Mouse (Mus musculus): ENCODE measurements around the gene Nanos1. TPM values are rescaled to one million over a fixed set of nuclear protein-coding genes. Genes with fewer than 3 reads are reported as not detected.

Nanos1 gene
- total RNA-seq (2012; rRNA removed) = 3.8 and 4.5 TPM in 2 replicates
- 1 to 10 TPM in 1 of 2 experiments, not detected in 1; 4.6 TPM for polyA plus RNA-seq (2012; ENCODE audit: insufficient read depth in 1 of 2, insufficient read length in 2 of 2, low read depth in 1 of 2, low replicate concordance in 2 of 2, missing spikeins in 1 of 2)

DNA sequence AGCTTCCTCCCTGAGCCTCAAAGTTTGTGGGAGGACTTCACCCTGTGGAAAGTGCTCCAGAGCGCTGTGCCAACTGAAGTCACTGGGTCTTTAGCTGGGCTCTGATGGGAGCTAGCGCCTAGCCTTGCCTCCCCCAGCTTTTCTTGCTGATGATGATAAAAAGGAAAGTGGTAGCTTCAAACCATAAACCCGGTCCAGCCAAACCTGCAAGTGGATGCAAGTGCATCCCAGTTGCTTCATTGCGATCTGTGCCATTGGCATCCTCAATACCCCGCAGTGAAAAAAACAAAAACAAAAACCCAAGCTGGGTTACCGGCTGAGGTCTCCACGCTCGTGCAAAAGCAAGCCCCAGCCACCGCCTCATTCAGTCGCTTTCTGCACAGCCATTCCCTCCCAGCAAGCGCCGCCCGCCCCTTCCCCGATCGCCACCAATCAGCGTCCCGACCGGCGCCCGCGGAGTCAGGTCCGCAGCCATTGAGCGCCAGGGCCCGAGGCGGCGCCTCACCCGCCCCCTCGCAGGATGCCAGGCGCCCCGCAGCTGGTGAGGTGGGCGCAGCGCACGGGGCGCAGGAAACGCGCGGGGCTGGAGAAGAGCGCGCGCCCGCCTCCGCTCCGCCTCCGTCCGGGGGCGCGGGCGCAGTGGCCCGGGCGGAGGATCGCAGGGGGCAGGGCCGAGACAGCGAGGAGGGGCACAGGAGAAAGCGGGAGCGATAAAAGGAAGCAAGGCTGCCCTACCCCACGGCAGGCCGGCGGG lies at the start of gene Nanos1:
Gene Nanos1, plus strand, starts transcription at position 550 of the 754 bp plus-strand sequence.
- H3K9me3 ChIP-seq (replicated peaks; ENCODE audit: insufficient read depth, low read length) = no peaks in the 10 kb centered on the region
- peak within 1 kb of the TSS; percentile 68 to 88 for H3K4me3 ChIP-seq (ENCODE audit: control insufficient read depth in 1 of 2, insufficient read depth in 1 of 2, low read depth in 2 of 2, low read length in 2 of 2)
- H3K27ac ChIP-seq (ENCODE audit: control insufficient read depth, low read depth, low read length) = peak within 1 kb of the TSS; percentile 47
- peaks cover 3 to 19% of the 10 kb centered on the region in 2 experiments for H3K36me3 ChIP-seq (ENCODE audit: control insufficient read depth in 1 of 2, insufficient read depth in 2 of 2, low read length in 2 of 2)
- no peaks in the 10 kb centered on the region for H3K27me3 ChIP-seq (ENCODE audit: control insufficient read depth in 1 of 2, insufficient read depth in 2 of 2, low read length in 2 of 2)
- H3K4me1 ChIP-seq (ENCODE audit: control insufficient read depth in 1 of 2, insufficient read depth in 2 of 2, low read length in 2 of 2) = peaks cover 0 to 4% of the 10 kb centered on the region in 2 experiments; a peak in 1 of 4 replicates
- peak; percentile 98 for DNase-seq (ENCODE audit: low read depth, low spot score)
- H3K79me2 ChIP-seq (ENCODE audit: control insufficient read depth, insufficient read depth, low read length, poor library complexity) = peaks cover 6% of the 10 kb centered on the region; the same call in 1 of the 2 replicates
- peak within 1 kb of the TSS; percentile 91 for H3K9ac ChIP-seq (ENCODE audit: control insufficient read depth, low read depth, low read length, poor library complexity, severe bottlenecking)
- TF ChIP-seq CTCF (IDR thresholded peaks at IDR 0.05 in 2 of 3, conservative IDR thresholded peaks at IDR 0.05 in 1 of 3; ENCODE audit: control insufficient read depth in 1 of 3, insufficient read depth in 1 of 3, low read depth in 2 of 3, low read length in 3 of 3, poor library complexity in 1 of 3, severe bottlenecking in 1 of 3) = no peak
- TF ChIP-seq MAX (IDR thresholded peaks at IDR 0.05; ENCODE audit: low read length) = no peak; the same call in none of the 2 replicates
- no peak for TF ChIP-seq USF1 (IDR thresholded peaks at IDR 0.05; ENCODE audit: low read depth, low read length)
- TF ChIP-seq POLR2AphosphoS5 (IDR thresholded peaks at IDR 0.05; ENCODE audit: borderline replicate concordance, low read depth, low read length) = no peak
- no peak for TF ChIP-seq MYC (IDR thresholded peaks at IDR 0.05; ENCODE audit: low read depth, low read length)
- no peak for TF ChIP-seq GABPA (IDR thresholded peaks at IDR 0.05; ENCODE audit: low read depth, low read length)
- peak in 1 of 2 experiments; percentile 45; a peak in 2 of 4 replicates for TF ChIP-seq EP300 (IDR thresholded peaks at IDR 0.05; ENCODE audit: low read depth in 1 of 2, low read length in 2 of 2)
- no peak for TF ChIP-seq MAFK (IDR thresholded peaks at IDR 0.05; ENCODE audit: borderline replicate concordance, low read depth, low read length)
- TF ChIP-seq E2F4 (IDR thresholded peaks at IDR 0.05; ENCODE audit: borderline replicate concordance, low read depth, low read length) = no peak
- peak; percentile 73 for TF ChIP-seq NELFE (IDR thresholded peaks at IDR 0.05; ENCODE audit: low read depth, low read length)
- TF ChIP-seq TAL1 (IDR thresholded peaks at IDR 0.05; ENCODE audit: low read length) = no peak
- TF ChIP-seq RAD21 (IDR thresholded peaks at IDR 0.05; ENCODE audit: low read depth, low read length) = no peak
- TF ChIP-seq NRF1 (IDR thresholded peaks at IDR 0.05; ENCODE audit: insufficient read depth, low read depth, low read length, poor library complexity, severe bottlenecking) = peak; percentile 65
- 0 out of 2 replicates have a peak, but pooled peaks have one; percentile 14 for TF ChIP-seq ELF1 (IDR thresholded peaks at IDR 0.05; ENCODE audit: low read depth, low read length)
- peak; percentile 36; the same call in 1 of the 2 replicates for TF ChIP-seq TCF12 (IDR thresholded peaks at IDR 0.05; ENCODE audit: low read depth, low read length)
- TF ChIP-seq MXI1 (IDR thresholded peaks at IDR 0.05; ENCODE audit: low read depth, low read length) = peak; percentile 79
- no peak for TF ChIP-seq MEF2A (IDR thresholded peaks at IDR 0.05; ENCODE audit: extremely low read depth, insufficient replicate concordance, low read depth, low read length, poor library complexity, severe bottlenecking)
- TF ChIP-seq USF2 (IDR thresholded peaks at IDR 0.05; ENCODE audit: borderline replicate concordance in 1 of 2, insufficient read depth in 1 of 2, low read depth in 1 of 2, low read length in 2 of 2) = no peak
- no peak for TF ChIP-seq ZNF384 (IDR thresholded peaks at IDR 0.05; ENCODE audit: low read depth, low read length)
- no peak for TF ChIP-seq SMC3 (IDR thresholded peaks at IDR 0.05; ENCODE audit: low read depth, low read length)
- no peak for TF ChIP-seq CHD1 (IDR thresholded peaks at IDR 0.05; ENCODE audit: low read depth, low read length)
- TF ChIP-seq KAT2A (conservative IDR thresholded peaks at IDR 0.05; ENCODE audit: low read depth, low read length) = no peak; the same call in 1 of the 2 replicates
- TF ChIP-seq HCFC1 (IDR thresholded peaks at IDR 0.05; ENCODE audit: low read depth, low read length) = no peak
- no peak for TF ChIP-seq CHD2 (IDR thresholded peaks at IDR 0.05; ENCODE audit: low read length)
- peak; percentile 76 for TF ChIP-seq TBP (IDR thresholded peaks at IDR 0.05; ENCODE audit: low read depth, low read length)
- TF ChIP-seq GATA1 (IDR thresholded peaks at IDR 0.05; ENCODE audit: low read depth, low read length) = no peak; the same call in 1 of the 2 replicates
- TF ChIP-seq ZC3H11A (IDR thresholded peaks at IDR 0.05; ENCODE audit: low read depth, low read length) = no peak
- peak in 1 of 2 experiments; percentile 79; a peak in 2 of 4 replicates for TF ChIP-seq POLR2A (IDR thresholded peaks at IDR 0.05; ENCODE audit: control insufficient read depth in 1 of 2, insufficient read depth in 1 of 2, low read depth in 1 of 2, low read length in 2 of 2, poor library complexity in 1 of 2)
- 0 out of 2 replicates have a peak, but pooled peaks have one; percentile 65 for TF ChIP-seq POLR2AphosphoS2 (IDR thresholded peaks at IDR 0.05; ENCODE audit: low read length)
- no peak for TF ChIP-seq BHLHE40 (IDR thresholded peaks at IDR 0.05; ENCODE audit: borderline replicate concordance, low read depth, low read length)
- no peak for TF ChIP-seq ZKSCAN1 (IDR thresholded peaks at IDR 0.05; ENCODE audit: low read depth, low read length)
- TF ChIP-seq MAZ (IDR thresholded peaks at IDR 0.05; ENCODE audit: low read depth, low read length) = peak; percentile 92
- no peak for TF ChIP-seq MYB (IDR thresholded peaks at IDR 0.05; ENCODE audit: low read depth, low read length)
- no peak for TF ChIP-seq JUND (IDR thresholded peaks at IDR 0.05; ENCODE audit: low read depth, low read length)
- TF ChIP-seq SIN3A (IDR thresholded peaks at IDR 0.05; ENCODE audit: low read length) = peak; percentile 69
